Mouse (Mus musculus): ENCODE results near the gene Tmem240.
"Not testable (repeated sequence)": the region's sequence is repeated elsewhere in the genome, so short reads cannot be mapped to it uniquely, and the experiment has no call there.

Tmem240 gene

DNA sequence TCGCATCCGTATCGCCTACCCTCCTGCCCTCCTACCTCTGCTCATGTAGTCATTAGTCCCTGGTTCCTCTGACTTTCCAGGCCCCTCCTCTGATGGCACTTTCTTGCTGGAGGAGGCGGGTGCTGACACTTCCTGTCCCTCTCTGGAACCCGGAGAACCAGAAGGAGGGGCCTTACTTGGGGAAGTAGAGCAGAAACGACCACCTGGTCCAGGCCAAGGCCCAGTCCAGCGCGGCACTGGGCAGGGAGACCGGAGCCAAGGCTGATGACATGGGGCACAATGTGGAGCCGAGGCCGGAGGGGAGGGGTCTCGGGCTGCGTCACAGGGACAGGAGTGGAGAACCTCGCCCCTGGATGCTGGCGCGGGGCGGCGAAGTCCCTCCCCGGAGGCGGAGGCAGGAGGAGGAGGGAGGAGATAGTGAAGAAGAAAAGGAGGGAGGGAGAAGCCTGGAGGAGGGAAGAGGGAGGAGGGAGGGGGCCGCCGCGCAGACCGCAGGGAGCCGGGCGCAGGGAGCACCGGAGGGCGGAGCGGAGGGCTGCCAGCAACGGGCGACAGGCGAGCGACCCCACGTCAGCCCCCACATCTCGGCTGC, at the start of gene Tmem240:
TSS of gene Tmem240 (plus strand) at position 451 of the 592 bp plus-strand sequence.
- DNase-seq (ENCODE audit: low spot score) = peak; percentile 90

DNA sequence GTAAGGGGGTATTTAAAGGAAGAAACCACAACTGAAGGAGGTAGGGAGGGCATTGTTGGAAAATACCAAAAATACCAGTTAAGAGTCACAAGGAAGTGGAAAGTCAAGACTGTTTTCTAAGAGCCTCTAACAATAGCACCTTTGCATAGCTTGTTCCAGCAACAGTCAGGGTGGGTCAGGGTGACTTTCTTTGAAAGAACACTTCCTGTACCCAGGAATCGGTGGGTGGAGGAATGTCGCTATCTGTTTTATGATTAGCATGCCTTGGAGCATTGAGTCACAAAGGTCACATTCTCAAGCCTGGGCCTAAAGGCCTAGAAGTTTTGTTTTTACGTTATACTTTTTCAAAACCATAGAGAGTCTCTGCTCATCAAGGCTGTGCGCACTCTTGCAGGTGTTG, 46.8 kb upstream of the Tmem240 start:
- DNase-seq (ENCODE audit: low spot score) = not testable (repeated sequence)

DNA sequence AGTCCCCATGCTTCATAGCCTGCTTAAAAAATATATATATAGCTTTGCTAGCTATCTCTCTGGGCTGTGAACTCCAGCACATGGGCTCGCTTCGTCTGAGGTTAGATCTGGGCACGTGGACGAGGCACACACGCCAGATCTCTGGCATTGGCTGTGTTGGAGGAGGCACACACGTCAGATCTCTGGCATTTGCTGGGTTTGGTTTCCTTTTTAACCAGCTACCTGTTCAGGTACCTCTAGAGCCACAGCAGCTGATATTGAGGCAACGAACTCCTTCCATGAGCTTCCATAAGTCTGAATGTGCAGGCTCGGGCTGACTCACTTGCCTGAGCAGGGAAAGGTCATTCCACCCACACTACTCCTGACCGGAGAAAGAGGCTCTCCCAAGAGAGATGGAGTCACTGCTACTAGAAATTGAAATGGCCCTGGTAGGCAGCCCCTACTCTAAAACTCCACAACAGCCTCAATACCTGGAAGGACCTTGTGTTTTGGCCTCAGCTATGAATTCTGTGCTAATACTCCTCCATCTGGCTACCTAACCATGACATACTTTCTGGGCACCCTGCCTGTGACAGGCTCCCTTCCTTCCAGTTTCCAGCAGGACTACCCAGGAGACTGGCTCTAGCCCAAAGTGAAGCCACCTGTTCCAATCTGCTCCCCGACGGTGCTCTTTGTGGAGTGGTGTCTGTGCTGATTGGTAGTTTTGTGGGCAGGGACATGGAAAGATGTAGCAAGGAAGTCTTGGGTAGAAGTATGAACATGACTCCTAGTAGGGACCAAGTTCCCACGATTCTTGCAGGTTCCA, 43.8 kb upstream of the Tmem240 start:
- no peak for DNase-seq (ENCODE audit: low spot score)

DNA sequence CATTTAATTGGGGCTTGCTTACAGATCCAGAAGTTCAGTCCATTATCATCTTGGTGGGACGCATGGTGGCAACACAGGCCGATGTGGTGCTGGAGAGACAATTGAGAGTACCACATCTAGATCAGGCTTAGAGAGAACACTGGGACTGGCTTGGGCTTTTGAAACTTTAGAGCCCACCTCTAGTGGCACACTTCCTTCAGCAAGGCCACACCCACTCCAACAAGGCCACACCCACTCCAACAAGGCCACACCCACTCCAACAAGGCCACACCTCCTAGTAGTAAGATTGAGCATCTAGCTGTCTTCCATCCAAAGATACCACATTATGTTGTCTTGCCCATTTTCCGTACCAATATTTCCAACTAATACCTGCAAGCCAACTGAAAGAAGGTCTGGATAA, 42.2 kb upstream of the Tmem240 start:
- no peak for DNase-seq (ENCODE audit: low spot score)

DNA sequence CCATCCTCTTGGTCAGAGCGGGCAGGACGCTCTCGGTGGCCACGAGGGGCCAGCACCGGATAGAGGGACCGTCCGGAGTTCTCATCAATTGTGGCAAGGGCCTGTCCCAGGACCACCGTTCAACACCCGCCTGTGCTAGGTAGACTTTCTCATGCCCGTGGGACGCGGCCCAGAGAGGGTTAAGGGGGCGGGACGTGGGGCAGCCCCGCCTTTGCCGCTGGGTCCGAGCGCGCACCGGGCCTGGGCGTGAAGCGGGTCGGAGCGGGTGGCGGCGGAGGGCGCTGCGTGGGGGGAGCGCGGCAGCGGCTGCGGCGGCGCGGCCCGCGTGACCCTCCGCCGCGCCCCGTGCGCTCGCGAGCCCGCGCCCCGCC, 40.5 kb upstream of the Tmem240 start, which contains the start of gene Fndc10:
TSS of gene Fndc10 (plus strand) at position 232 of the 371 bp plus-strand sequence.
- DNase-seq (ENCODE audit: low spot score) = peak; percentile 74

DNA sequence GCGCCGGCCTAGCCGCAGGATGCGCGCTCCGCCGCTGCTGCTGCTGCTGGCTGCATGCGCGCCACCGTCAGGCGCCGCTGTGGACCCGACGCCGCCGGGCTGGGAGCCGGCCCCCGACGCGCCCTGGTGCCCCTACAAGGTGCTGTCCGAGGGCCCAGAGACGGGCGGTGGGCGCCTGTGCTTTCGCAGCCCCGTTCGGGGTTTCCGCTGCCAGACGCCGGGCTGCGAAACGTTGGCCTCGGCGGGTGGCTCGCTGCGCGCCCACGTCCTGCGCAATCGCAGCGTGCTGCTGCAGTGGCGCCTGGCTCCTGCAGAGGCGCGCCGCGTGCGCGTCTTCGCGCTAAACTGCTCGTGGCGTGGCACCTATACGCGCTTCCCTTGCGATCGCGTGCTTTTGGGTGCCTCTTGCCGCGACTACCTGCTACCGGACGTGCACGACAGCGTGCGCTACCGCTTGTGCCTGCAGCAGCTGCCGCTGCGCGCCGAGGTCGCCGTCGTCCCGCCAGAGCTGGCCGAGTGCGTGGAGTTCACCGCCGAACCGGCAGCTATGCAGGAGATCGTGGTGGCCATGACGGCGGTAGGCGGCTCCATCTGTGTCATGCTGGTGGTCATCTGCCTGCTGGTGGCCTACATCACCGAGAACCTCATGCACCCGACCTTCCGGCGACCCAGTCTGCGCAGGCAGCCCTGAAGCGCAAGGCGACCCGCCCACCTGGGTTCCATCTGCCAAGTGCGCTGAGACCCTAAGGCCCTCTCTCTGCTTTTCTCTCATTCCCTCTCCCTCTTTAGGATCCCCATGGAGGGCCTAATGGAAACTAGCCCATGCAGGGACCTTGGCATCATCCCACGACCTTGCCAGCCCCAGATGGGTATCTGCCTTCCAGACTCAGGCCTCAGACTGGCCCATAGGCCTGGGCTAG, 39.9 kb upstream of the Tmem240 start:
- DNase-seq (ENCODE audit: low spot score) = peak; percentile 61

DNA sequence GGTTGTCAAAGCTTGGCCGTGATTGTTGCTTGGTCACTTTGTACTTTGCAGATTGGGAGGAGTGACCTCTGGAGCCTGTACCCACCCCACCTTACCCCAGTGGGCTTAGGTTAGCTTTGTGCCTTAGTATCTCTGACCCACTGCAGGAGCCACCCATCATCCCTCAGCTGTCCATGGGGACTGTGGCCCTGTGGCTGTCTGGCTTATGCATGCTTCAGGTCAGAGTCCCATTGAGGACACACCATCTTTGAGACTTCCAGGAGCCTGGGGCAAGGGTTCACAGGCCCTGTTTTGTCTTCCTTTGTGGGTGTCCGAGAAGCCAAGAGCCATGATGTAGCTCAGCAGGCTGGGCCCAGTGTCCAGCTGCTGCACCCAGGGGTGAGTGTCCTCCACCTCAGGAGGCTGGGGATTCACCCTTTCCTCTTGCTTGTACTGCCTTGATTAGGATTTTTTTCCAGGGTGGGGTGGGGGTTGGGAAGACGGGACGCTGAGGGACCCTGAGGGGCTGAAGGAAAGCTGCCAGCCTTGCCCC, 39.0 kb upstream of the Tmem240 start:
- no peak for DNase-seq (ENCODE audit: low spot score)

DNA sequence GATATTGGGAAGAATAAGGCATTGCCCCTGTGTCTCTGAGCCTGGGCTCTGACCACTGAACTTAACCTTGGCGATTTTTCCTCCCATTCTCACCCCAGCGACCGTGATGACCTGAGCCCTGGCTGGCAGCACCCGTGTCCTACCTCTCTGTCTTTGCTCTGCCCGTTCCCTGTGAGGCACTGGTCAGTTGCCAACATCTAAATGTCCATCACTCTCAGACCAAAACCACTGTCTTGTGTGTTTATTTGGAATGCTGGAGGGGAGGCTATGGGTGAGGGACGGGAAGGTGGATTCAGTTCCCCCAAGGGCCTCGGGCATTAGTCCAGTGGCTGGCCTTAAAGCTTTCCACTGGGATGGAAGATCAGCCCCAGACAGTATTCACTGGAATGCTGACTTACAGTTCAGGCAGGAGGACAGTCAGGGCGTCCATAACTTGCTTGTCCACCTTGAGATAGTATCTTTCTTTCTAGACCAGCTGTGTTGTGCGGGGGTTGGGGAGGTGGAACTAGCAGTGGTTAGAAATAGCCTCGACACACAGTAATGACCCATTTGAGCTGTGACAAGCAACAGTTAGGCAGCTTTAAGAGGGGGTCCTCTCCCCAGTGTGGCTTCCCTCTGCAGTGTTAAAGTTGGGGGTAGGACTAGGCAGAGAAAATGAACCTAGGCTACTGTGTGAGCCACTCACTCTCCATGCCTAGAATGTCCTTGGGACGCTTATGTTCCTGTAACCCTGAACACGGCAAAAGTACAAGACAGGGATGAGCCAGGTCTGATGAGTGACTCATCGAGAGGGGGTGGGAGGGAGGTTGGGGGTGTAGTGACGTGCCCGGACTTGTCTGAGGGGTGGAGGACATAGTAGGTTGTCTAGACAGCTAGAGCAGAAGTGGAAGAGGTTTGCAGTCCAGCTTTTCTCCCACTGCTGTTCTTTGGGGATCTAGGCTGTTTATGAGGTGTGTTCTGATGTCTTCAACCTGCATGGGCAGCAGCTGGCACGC, 38.0 kb upstream of the Tmem240 start:
- peak; percentile 8 for DNase-seq (ENCODE audit: low spot score)

DNA sequence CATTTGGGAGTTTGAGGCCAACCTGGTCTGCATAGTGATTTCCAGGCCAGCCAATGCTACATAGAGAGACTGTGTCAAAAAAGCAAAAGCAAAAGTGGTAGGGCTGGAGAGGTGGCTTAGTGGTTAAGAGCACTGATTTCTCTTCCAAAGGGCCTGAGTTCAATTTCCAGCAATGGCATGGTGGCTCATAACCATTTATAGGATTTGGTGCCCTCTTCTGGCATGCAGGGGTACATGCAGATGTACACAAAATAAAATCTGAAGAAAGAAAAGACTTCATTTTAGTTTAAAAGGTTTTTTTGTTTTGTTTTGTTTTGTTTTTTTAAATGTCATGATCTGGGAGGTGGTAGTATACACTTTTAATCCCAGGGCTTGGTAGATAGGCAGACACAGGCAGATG, 34.2 kb upstream of the Tmem240 start:
- DNase-seq (ENCODE audit: low spot score) = no peak

DNA sequence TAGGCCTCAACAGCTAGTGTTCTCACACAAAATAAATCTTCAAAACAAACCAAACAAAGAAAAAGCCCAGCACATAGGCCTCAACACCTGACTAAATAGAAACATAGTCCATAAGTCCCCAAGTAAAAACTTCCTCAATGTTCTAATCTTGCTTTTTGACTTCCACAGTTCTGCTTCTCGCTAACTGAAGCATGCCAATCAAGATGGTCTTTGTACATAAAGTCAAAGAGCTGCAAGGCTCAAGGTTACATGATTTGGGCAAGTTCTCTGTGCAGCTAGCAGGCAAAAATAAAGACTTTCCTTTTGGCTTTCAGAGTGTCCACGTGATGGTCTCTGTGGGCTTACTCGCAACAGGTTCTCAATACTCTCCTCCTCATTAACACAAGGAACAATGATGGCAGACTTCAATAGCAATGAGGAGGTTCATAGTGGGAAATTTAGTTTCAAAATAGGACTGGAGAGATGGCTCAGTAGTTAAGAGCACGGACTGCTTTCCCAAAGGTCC, 31.1 kb upstream of the Tmem240 start:
- no peak for DNase-seq (ENCODE audit: low spot score)

DNA sequence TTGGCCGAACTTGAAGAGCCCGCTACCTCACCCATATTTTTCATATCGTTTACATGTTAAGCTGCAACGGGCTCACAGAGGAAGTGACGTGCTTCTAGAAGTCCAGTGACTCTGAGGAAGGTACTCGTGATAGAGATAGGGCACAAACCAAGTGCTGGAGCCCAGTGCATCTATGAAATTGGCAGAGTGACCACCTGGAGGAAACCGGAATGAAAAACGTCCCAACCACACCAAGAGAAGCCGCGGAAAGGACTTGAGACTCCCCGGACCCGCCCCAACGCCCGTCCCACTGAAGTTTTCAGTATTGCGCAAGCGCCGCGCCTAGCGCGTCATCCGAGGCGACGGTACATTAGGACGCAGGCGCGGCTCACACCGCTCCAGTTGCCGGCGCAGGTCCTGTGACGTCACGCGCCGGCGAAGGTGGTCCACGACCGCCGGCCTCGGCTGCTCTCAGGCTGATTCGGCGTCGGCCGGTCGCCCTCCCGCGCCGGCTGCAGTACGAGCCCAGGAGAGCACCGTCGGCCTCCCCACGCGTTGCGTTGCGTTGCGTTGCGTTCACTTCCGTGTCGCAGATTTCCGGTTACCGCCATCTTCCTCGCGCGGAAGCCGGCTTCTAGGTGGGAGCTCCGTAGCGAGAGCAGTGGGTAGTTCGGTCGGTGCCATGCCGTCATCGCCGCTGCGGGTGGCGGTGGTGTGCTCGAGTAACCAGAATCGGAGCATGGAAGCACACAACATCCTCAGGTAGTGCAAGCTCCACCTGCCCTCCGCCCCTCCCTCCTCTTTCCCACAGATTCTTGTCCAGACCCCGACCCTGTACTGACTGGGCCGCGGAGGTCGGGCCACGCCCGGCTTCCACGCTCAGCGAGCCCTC, 29.6 kb upstream of the Tmem240 start, which contains the start of gene Ssu72:
TSS of gene Ssu72 (plus strand) at position 80 of the 871 bp plus-strand sequence.
- peak; percentile 93 for DNase-seq (ENCODE audit: low spot score)

DNA sequence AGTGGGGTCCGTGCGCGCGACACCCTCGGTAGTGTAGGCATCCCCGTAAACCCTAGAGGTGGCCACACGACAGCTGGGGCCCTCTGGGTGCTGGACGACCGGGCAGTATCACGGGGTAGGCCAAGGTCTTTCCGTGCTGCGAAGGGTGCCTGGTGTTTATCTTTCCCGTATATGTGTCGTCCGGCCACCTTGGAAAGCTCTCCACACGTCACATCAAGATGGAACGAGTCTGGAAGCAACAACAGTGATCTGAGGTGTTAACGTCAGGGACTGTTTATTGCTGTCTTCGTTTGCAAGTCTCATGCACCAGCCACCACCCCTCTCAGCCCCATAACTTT, 29.0 kb upstream of the Tmem240 start:
- DNase-seq (ENCODE audit: low spot score) = no peak

DNA sequence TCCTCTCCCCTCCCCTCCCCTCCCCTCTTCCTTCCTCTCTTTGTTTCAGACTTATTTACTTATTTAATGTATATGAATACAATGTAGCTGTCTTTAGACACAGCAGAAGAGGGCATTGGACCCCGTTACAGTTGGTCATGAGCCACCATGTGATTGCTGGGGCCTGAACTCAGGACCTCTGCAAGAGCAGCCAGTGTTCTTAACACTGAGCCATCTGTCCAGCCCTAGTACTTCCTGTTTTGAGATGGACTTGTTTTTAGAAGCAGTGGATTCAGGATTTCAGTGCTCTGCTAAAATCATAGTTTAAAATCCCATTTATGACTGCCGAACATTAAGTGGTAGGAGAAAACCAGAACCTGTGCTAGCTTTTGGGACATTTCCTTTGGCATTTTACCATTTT, 26.0 kb upstream of the Tmem240 start:
- no peak for DNase-seq (ENCODE audit: low spot score)

DNA sequence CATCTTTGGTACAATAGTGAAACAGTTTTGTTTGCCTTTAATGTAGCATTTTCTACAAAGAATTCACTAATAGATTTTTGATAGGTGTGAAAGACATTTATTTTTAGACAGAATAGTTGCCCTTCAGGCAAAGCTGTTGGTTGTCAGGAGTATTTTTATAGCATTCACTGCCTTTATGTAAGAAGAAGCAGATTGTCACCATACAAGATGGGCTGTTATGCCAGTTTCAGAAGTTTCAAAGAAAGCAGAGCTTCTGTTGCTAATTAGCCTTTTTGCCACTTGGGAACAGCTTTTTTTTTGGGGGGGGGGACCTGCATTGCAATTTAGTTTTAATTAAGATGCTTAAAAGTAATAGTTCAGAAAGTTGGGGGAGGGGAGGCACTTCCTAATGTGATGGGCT, 25.6 kb upstream of the Tmem240 start:
- DNase-seq (ENCODE audit: low spot score) = no peak

DNA sequence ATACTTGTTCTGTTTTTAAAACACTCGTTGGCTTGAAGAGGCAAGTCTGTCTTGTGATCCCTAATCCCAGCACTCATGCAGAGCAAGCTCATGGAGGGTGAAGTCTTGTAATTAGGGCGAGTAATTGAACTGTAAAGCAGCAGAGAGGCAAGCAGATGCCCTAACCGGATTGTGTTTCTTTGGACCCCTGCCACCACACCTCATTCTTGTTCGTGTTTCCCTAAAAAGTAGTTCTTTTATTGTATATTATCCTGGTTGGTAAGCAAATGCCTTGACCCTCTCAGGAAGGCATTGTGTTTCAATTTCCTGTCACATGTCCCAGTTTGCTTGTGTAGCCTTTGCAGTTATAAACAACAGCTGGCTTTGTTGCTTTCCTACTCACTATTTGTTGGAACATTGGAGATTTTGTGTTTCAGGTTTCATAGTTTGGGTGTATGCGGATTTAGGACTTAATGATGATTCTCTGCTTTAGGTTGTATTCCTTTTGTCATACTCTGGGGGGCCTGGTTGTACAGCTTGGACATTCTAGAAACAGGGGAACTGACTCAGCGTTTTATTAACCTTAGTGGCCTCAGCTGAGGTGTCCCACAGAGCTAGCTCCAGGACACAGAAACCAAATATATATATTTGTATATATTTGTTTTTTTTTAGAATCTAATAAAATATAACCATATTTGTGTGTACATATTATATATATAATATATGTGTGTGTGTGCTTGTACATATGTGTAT, 23.9 kb upstream of the Tmem240 start:
- no peak for DNase-seq (ENCODE audit: low spot score)

DNA sequence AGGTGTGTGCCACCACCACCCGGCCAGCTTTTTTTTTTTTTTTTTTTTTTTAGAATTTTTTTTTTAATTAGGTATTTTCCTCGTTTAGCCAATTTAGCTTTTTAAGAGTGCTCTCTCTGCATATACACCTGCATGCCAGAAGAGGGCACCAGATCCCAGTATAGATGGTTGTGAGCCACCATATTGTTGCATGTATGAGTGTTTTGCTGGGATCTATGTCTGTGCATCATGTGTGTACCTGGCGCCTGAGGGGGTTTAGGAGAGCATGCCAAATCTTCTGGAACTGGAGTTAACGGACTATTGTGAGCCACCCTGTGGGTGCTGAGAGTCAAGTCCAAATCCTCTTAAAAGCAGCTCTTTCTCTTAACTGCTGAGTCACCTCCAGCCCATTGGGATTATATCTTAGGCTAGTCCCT, 12.9 kb upstream of the Tmem240 start:
- DNase-seq (ENCODE audit: low spot score) = no peak

DNA sequence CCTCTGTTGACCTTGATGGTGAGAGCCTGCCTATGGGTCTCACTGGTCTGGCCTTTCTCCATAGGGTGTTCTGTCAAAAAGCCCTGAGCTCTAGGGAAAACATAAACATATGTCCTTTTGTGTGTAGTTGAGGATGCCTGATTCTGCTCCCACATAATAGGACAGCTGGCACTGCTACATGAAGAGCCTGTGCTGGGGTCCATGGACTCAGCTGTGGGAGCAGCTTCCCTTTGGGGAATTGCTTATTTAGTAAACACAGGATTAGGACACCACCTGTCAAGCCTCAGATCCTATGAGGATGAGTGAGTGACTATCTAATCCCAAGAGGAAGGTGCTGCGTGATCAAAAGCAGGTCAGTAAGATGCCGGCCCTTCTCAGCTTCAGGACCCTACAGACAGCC, 6.6 kb upstream of the Tmem240 start:
- DNase-seq (ENCODE audit: low spot score) = no peak

DNA sequence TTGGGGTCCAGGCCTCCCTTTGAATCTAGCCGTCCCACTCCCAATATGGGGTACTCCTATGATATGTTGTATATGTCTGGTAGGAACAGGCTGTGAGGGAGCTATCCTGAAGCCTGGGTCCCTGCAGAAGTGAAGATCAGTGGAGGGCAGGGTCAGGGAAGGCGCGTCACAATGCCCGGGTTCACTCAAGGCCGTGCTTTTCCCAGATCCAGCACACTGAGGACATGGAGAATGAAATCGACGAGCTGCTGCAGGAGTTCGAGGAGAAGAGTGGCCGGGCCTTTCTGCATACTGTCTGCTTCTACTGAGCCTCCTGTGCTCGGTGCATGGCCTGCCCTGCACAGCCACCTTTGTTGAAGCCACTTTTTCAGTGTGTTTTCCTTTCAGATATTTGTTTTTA, 1.3 kb upstream of the Tmem240 start:
- DNase-seq (ENCODE audit: low spot score) = no peak

Data from ovary, postnatal 36 days (tissue).